Mouse (Mus musculus) neural tube, embryonic 11.5 days (tissue): ENCODE data around the gene Lbp. TPM values are rescaled to one million over a fixed set of nuclear protein-coding genes. Genes with fewer than 3 reads are reported as not detected.

Experiments used
- ATAC-seq: fragments of 200-750 bp; cut with Nextera tagmentation; 2 replicates; pipeline ENCODE4 v1.8.0; 2017; ENCODE audit warnings: moderate number of reproducible peaks, mild to moderate bottlenecking, moderate TSS enrichment, moderate library complexity; ENCODE audit not compliant: insufficient read depth, low FRiP score, low TSS enrichment
- DNase-seq: peaks from one replicate; pipeline ENCODE4 v3.0.0-alpha.2; 2015; ENCODE audit warnings: low spot score
- H3K27ac ChIP-seq: fragments of 300-500 bp; sonication (generic); 2 replicates; pipeline ENCODE4 v1.5.1; 2014; ENCODE audit warnings: low read depth, mild to moderate bottlenecking, low read length
- H3K27me3 ChIP-seq: fragments of 300-500 bp; sonication (generic); 2 replicates; pipeline ENCODE4 v1.6.1; 2014; ENCODE audit warnings: mild to moderate bottlenecking, low read length, mixed read lengths; ENCODE audit not compliant: control insufficient read depth, insufficient read depth
- H3K36me3 ChIP-seq: fragments of 300-500 bp; sonication (generic); 2 replicates; pipeline ENCODE4 v1.6.1; 2014; ENCODE audit warnings: mild to moderate bottlenecking, low read length, moderate library complexity, mixed read lengths; ENCODE audit not compliant: control insufficient read depth, insufficient read depth
- H3K4me1 ChIP-seq: fragments of 300-500 bp; sonication (generic); 2 replicates; pipeline ENCODE4 v1.6.1; 2014; ENCODE audit warnings: low read length, mixed read lengths; ENCODE audit not compliant: control insufficient read depth, insufficient read depth
- H3K4me2 ChIP-seq: fragments of 300-500 bp; sonication (generic); 2 replicates; pipeline ENCODE4 v1.6.1; 2014; ENCODE audit warnings: low read depth, mild to moderate bottlenecking, moderate library complexity
- H3K4me3 ChIP-seq: fragments of 300-500 bp; sonication (generic); 2 replicates; pipeline ENCODE4 v1.5.1; 2014; ENCODE audit warnings: low read depth, low read length
- H3K9ac ChIP-seq: fragments of 300-500 bp; sonication (generic); 2 replicates; pipeline ENCODE4 v1.6.1; 2014; ENCODE audit warnings: mild to moderate bottlenecking, low read length
- H3K9me3 ChIP-seq: fragments of 300-500 bp; sonication (generic); 2 replicates; pipeline ENCODE4 v1.6.1; 2016; ENCODE audit warnings: low read length; ENCODE audit not compliant: control insufficient read depth
- WGBS: fragments of 180-500 bp; shearing (Covaris S2); extraction: QIAGEN DNeasy Blood & Tissue Kit; methylation state at CpG from one replicate; pipeline ENCODE4 v1.1.7; 2014; 5-methylcytosine and 5-hydroxymethylcytosine counted together
- polyA plus RNA-seq: library from polyadenylated mRNA; unstranded; fragments of >200 nt; fragmentation: Nextera tagmentation; extraction: Ambion mirVana; gene quantifications from 2 replicates; pipeline ENCODE4 v1.2.1, GENCODE M21; 2014

The Lbp gene
- polyA plus RNA-seq, result 1.7 and 1.8 TPM in 2 replicates

- Histone ChIP-seq H3K9me3 (no peaks in the 10 kb centered on the region), H3K36me3 (no peaks in the 10 kb centered on the region), H3K4me3 (no peak within 1 kb of the TSS), H3K4me1 (no peaks in the 10 kb centered on the region), H3K27me3 (no peaks in the 10 kb centered on the region), H3K27ac (0 out of 2 replicates have a peak within 1 kb of the TSS, but pooled peaks have one; percentile 27), H3K9ac (0 out of 2 replicates have a peak within 1 kb of the TSS, but pooled peaks have one; percentile 6), H3K4me2 (no peak within 1 kb of the TSS)
- ATAC-seq (no peak), DNase-seq (peak; percentile 17)
- 56% methylated on average over 13 of the region's 13 CpGs for WGBS
Measured at GRCm38 (mm10) chr2:158305948-158306695, at the start of gene Lbp. Gene Lbp (plus strand): TSS chr2:158306493.

- 15% methylated on average over 5 of the region's 5 CpGs for WGBS
- no peak overlapping the region for H3K4me2 ChIP-seq
- H3K4me1 ChIP-seq, result no peaks in the 10 kb centered on the region
- H3K27ac ChIP-seq, result no peak overlapping the region
- no peaks in the 10 kb centered on the region for H3K27me3 ChIP-seq
- H3K4me3 ChIP-seq, result no peak overlapping the region
- H3K9ac ChIP-seq, result no peak overlapping the region
- ATAC-seq (no peak), DNase-seq (no peak)
- H3K9me3 ChIP-seq, result no peaks in the 10 kb centered on the region
- H3K36me3 ChIP-seq, result no peaks in the 10 kb centered on the region
Measured at GRCm38 (mm10) chr2:158256894-158257293, 49.4 kb upstream of the Lbp start.

GRCm38 (mm10) chr2:158258005-158258418, 48.3 kb upstream of the Lbp start, which contains the start of gene Bpi:
Gene Bpi (plus strand): TSS chr2:158258094.
- Histone ChIP-seq H3K27ac (no peak within 1 kb of the TSS), H3K4me2 (no peak within 1 kb of the TSS), H3K9me3 (no peaks in the 10 kb centered on the region), H3K36me3 (no peaks in the 10 kb centered on the region), H3K4me3 (no peak within 1 kb of the TSS), H3K4me1 (no peaks in the 10 kb centered on the region), H3K27me3 (no peaks in the 10 kb centered on the region), H3K9ac (no peak within 1 kb of the TSS)
- DNase-seq (no peak), ATAC-seq (no peak)
- 64% methylated on average over 18 of the region's 18 CpGs for WGBS

GRCm38 (mm10) chr2:158258781-158259180, 47.5 kb upstream of the Lbp start:
- H3K4me2 ChIP-seq, result no peak overlapping the region
- H3K36me3 ChIP-seq, result no peaks in the 10 kb centered on the region
- H3K4me1 ChIP-seq, result no peaks in the 10 kb centered on the region
- no peaks in the 10 kb centered on the region for H3K9me3 ChIP-seq
- ATAC-seq, result no peak
- no peak overlapping the region for H3K27ac ChIP-seq
- no peak overlapping the region for H3K9ac ChIP-seq
- WGBS, result 11% methylated on average over 12 of the region's 12 CpGs
- DNase-seq, result peak; percentile 81
- no peak overlapping the region for H3K4me3 ChIP-seq
- H3K27me3 ChIP-seq, result no peaks in the 10 kb centered on the region

GRCm38 (mm10) chr2:158259498-158259897, 46.8 kb upstream of the Lbp start:
- Histone ChIP-seq H3K27ac (no peak overlapping the region), H3K9ac (no peak overlapping the region), H3K36me3 (no peaks in the 10 kb centered on the region), H3K4me1 (no peaks in the 10 kb centered on the region), H3K4me2 (no peak overlapping the region), H3K9me3 (no peaks in the 10 kb centered on the region), H3K4me3 (no peak overlapping the region), H3K27me3 (no peaks in the 10 kb centered on the region)
- WGBS, result 79% methylated on average over 8 of the region's 8 CpGs
- DNase-seq (no peak), ATAC-seq (no peak)

GRCm38 (mm10) chr2:158264877-158265276, 41.4 kb upstream of the Lbp start:
- H3K4me1 ChIP-seq, result no peaks in the 10 kb centered on the region
- ATAC-seq (no peak), DNase-seq (no peak)
- H3K9ac ChIP-seq, result no peak overlapping the region
- H3K27ac ChIP-seq, result no peak overlapping the region
- H3K27me3 ChIP-seq, result no peaks in the 10 kb centered on the region
- no peak overlapping the region for H3K4me2 ChIP-seq
- WGBS, result 73% methylated on average over 3 of the region's 3 CpGs
- H3K9me3 ChIP-seq, result no peaks in the 10 kb centered on the region
- no peaks in the 10 kb centered on the region for H3K36me3 ChIP-seq
- no peak overlapping the region for H3K4me3 ChIP-seq

GRCm38 (mm10) chr2:158270017-158270416, 36.3 kb upstream of the Lbp start:
- Histone ChIP-seq H3K27me3 (no peaks in the 10 kb centered on the region), H3K36me3 (no peaks in the 10 kb centered on the region), H3K4me2 (no peak overlapping the region), H3K4me3 (no peak overlapping the region), H3K9me3 (no peaks in the 10 kb centered on the region), H3K27ac (no peak overlapping the region), H3K4me1 (no peaks in the 10 kb centered on the region), H3K9ac (no peak overlapping the region)
- DNase-seq (no peak), ATAC-seq (no peak)
- WGBS, result 79% methylated on average over 8 of the region's 8 CpGs

GRCm38 (mm10) chr2:158273646-158274045, 32.6 kb upstream of the Lbp start:
- no peak overlapping the region for H3K9ac ChIP-seq
- no peaks in the 10 kb centered on the region for H3K36me3 ChIP-seq
- ATAC-seq (no peak), DNase-seq (no peak)
- H3K4me2 ChIP-seq, result no peak overlapping the region
- no peak overlapping the region for H3K4me3 ChIP-seq
- no peak overlapping the region for H3K27ac ChIP-seq
- WGBS, result 35% methylated on average over 2 of the region's 2 CpGs
- no peaks in the 10 kb centered on the region for H3K9me3 ChIP-seq
- no peaks in the 10 kb centered on the region for H3K27me3 ChIP-seq
- no peaks in the 10 kb centered on the region for H3K4me1 ChIP-seq

GRCm38 (mm10) chr2:158275349-158275748, 30.9 kb upstream of the Lbp start:
- Histone ChIP-seq H3K27ac (no peak overlapping the region), H3K4me1 (no peaks in the 10 kb centered on the region), H3K9me3 (no peaks in the 10 kb centered on the region), H3K36me3 (no peaks in the 10 kb centered on the region), H3K4me3 (no peak overlapping the region), H3K9ac (no peak overlapping the region), H3K27me3 (no peaks in the 10 kb centered on the region), H3K4me2 (no peak overlapping the region)
- WGBS, result 92% methylated on average over 3 of the region's 3 CpGs
- ATAC-seq (no peak), DNase-seq (no peak)
